Mouse (Mus musculus): ENCODE results near the gene Anp32e. TPM values are rescaled to one million over a fixed set of nuclear protein-coding genes. Genes with fewer than 3 reads are reported as not detected.
"Not testable (repeated sequence)": the region's sequence is repeated elsewhere in the genome, so short reads cannot be mapped to it uniquely, and the experiment has no call there.

Gene Anp32e
- polyA plus RNA-seq, 1 experiment from 2014 or later: 36.5 TPM

- H3K4me1 ChIP-seq (ENCODE audit: control insufficient read depth, insufficient read depth, low read length): no peaks in the 10 kb centered on the region
- no peak overlapping the region for H3K9ac ChIP-seq (replicated peaks; ENCODE audit: low read depth, low read length)
- no peaks in the 10 kb centered on the region for H3K27me3 ChIP-seq (ENCODE audit: control insufficient read depth, insufficient read depth, low read length)
- no peak overlapping the region for H3K4me2 ChIP-seq (ENCODE audit: low read depth, low read length)
- 97% methylated on average over 1 of the region's 1 CpGs for WGBS
- H3K36me3 ChIP-seq (ENCODE audit: control insufficient read depth, insufficient read depth, low read length): no peaks in the 10 kb centered on the region
- ATAC-seq (ENCODE audit: low read depth): no peak
- H3K4me3 ChIP-seq (ENCODE audit: low read depth, low read length): no peak overlapping the region
- H3K27ac ChIP-seq (ENCODE audit: low read depth, low read length): no peak overlapping the region
- no peaks in the 10 kb centered on the region for H3K9me3 ChIP-seq (ENCODE audit: control insufficient read depth, low read length)
Measured at GRCm38 (mm10) chr3:95959807-95960206, 30.8 kb downstream of the Anp32e start.

GRCm38 (mm10) chr3:95962182-95962581 lies 33.1 kb downstream of the Anp32e start:
- not testable (repeated sequence) for ATAC-seq (ENCODE audit: low read depth); H3K27me3 ChIP-seq (ENCODE audit: control insufficient read depth, insufficient read depth, low read length); H3K4me3 ChIP-seq (ENCODE audit: low read depth, low read length); H3K9ac ChIP-seq (replicated peaks; ENCODE audit: low read depth, low read length); H3K4me1 ChIP-seq (ENCODE audit: control insufficient read depth, insufficient read depth, low read length); H3K27ac ChIP-seq (ENCODE audit: low read depth, low read length); H3K4me2 ChIP-seq (ENCODE audit: low read depth, low read length); H3K9me3 ChIP-seq (ENCODE audit: control insufficient read depth, low read length); H3K36me3 ChIP-seq (ENCODE audit: control insufficient read depth, insufficient read depth, low read length)
- WGBS: 87% methylated on average over 8 of the region's 8 CpGs

- H3K27me3 ChIP-seq (ENCODE audit: control insufficient read depth, insufficient read depth, low read length): no peaks in the 10 kb centered on the region
- no peak overlapping the region for H3K4me3 ChIP-seq (ENCODE audit: low read depth, low read length)
- ATAC-seq (ENCODE audit: low read depth): no peak
- no peak overlapping the region for H3K27ac ChIP-seq (ENCODE audit: low read depth, low read length)
- no peak overlapping the region for H3K9ac ChIP-seq (replicated peaks; ENCODE audit: low read depth, low read length)
- H3K9me3 ChIP-seq (ENCODE audit: control insufficient read depth, low read length): no peaks in the 10 kb centered on the region
- H3K4me1 ChIP-seq (ENCODE audit: control insufficient read depth, insufficient read depth, low read length): peaks cover 2% of the 10 kb centered on the region; the same call in 1 of the 2 replicates
- H3K36me3 ChIP-seq (ENCODE audit: control insufficient read depth, insufficient read depth, low read length): no peaks in the 10 kb centered on the region
- no peak overlapping the region for H3K4me2 ChIP-seq (ENCODE audit: low read depth, low read length)
- WGBS: 50% methylated on average over 2 of the region's 2 CpGs
Measured at GRCm38 (mm10) chr3:95963230-95963629, 34.2 kb downstream of the Anp32e start.

GRCm38 (mm10) chr3:95963681-95964080 lies 34.6 kb downstream of the Anp32e start:
- no peak overlapping the region for H3K4me2 ChIP-seq (ENCODE audit: low read depth, low read length)
- no peak overlapping the region for H3K27ac ChIP-seq (ENCODE audit: low read depth, low read length)
- H3K4me3 ChIP-seq (ENCODE audit: low read depth, low read length): no peak overlapping the region
- no peak overlapping the region for H3K9ac ChIP-seq (replicated peaks; ENCODE audit: low read depth, low read length)
- peaks cover 2% of the 10 kb centered on the region; the same call in 1 of the 2 replicates for H3K4me1 ChIP-seq (ENCODE audit: control insufficient read depth, insufficient read depth, low read length)
- no peak for ATAC-seq (ENCODE audit: low read depth)
- no peaks in the 10 kb centered on the region for H3K27me3 ChIP-seq (ENCODE audit: control insufficient read depth, insufficient read depth, low read length)
- no peaks in the 10 kb centered on the region for H3K36me3 ChIP-seq (ENCODE audit: control insufficient read depth, insufficient read depth, low read length)
- H3K9me3 ChIP-seq (ENCODE audit: control insufficient read depth, low read length): no peaks in the 10 kb centered on the region
- 53% methylated on average over 4 of the region's 4 CpGs for WGBS

GRCm38 (mm10) chr3:95965518-95966451 lies 36.7 kb downstream of the Anp32e start:
- Histone ChIP-seq H3K36me3 (ENCODE audit: control insufficient read depth, insufficient read depth, low read length) (no peaks in the 10 kb centered on the region), H3K4me3 (ENCODE audit: low read depth, low read length) (no peak overlapping the region), H3K4me2 (ENCODE audit: low read depth, low read length) (peak overlapping the region; percentile 42; the same call in 1 of the 2 replicates), H3K9ac (replicated peaks; ENCODE audit: low read depth, low read length) (peak overlapping the region; percentile 18; the same call in 1 of the 2 replicates), H3K27ac (ENCODE audit: low read depth, low read length) (no peak overlapping the region), H3K27me3 (ENCODE audit: control insufficient read depth, insufficient read depth, low read length) (no peaks in the 10 kb centered on the region), H3K4me1 (ENCODE audit: control insufficient read depth, insufficient read depth, low read length) (peaks cover 2% of the 10 kb centered on the region; the same call in 1 of the 2 replicates), H3K9me3 (ENCODE audit: control insufficient read depth, low read length) (no peaks in the 10 kb centered on the region)
- 10% methylated on average over 7 of the region's 7 CpGs for WGBS
- no peak for ATAC-seq (ENCODE audit: low read depth)

- H3K9me3 ChIP-seq (ENCODE audit: control insufficient read depth, low read length): no peaks in the 10 kb centered on the region
- no peak overlapping the region for H3K4me2 ChIP-seq (ENCODE audit: low read depth, low read length)
- no peaks in the 10 kb centered on the region for H3K27me3 ChIP-seq (ENCODE audit: control insufficient read depth, insufficient read depth, low read length)
- H3K4me3 ChIP-seq (ENCODE audit: low read depth, low read length): no peak overlapping the region
- H3K27ac ChIP-seq (ENCODE audit: low read depth, low read length): no peak overlapping the region
- no peaks in the 10 kb centered on the region for H3K36me3 ChIP-seq (ENCODE audit: control insufficient read depth, insufficient read depth, low read length)
- no peak for ATAC-seq (ENCODE audit: low read depth)
- 86% methylated on average over 1 of the region's 1 CpGs for WGBS
- no peak overlapping the region for H3K9ac ChIP-seq (replicated peaks; ENCODE audit: low read depth, low read length)
- peaks cover 2% of the 10 kb centered on the region; the same call in 1 of the 2 replicates for H3K4me1 ChIP-seq (ENCODE audit: control insufficient read depth, insufficient read depth, low read length)
Measured at GRCm38 (mm10) chr3:95969277-95969676, 40.2 kb downstream of the Anp32e start.

- not testable (repeated sequence) for ATAC-seq (ENCODE audit: low read depth); H3K9ac ChIP-seq (replicated peaks; ENCODE audit: low read depth, low read length); H3K4me1 ChIP-seq (ENCODE audit: control insufficient read depth, insufficient read depth, low read length); H3K4me2 ChIP-seq (ENCODE audit: low read depth, low read length); H3K27me3 ChIP-seq (ENCODE audit: control insufficient read depth, insufficient read depth, low read length); H3K9me3 ChIP-seq (ENCODE audit: control insufficient read depth, low read length); H3K27ac ChIP-seq (ENCODE audit: low read depth, low read length); H3K36me3 ChIP-seq (ENCODE audit: control insufficient read depth, insufficient read depth, low read length); H3K4me3 ChIP-seq (ENCODE audit: low read depth, low read length)
- 56% methylated on average over 7 of the region's 7 CpGs for WGBS
Measured at GRCm38 (mm10) chr3:95970661-95971060, 41.6 kb downstream of the Anp32e start.

- Histone ChIP-seq H3K27me3 (ENCODE audit: control insufficient read depth, insufficient read depth, low read length) (no peaks in the 10 kb centered on the region), H3K27ac (ENCODE audit: low read depth, low read length) (peak overlapping the region; percentile 50; the same call in 1 of the 2 replicates), H3K9ac (replicated peaks; ENCODE audit: low read depth, low read length) (0 out of 2 replicates have a peak overlapping the region, but pooled peaks have one; percentile 39), H3K4me3 (ENCODE audit: low read depth, low read length) (peak overlapping the region; percentile 4; the same call in 1 of the 2 replicates), H3K4me2 (ENCODE audit: low read depth, low read length) (peak overlapping the region; percentile 45), H3K36me3 (ENCODE audit: control insufficient read depth, insufficient read depth, low read length) (no peaks in the 10 kb centered on the region), H3K4me1 (ENCODE audit: control insufficient read depth, insufficient read depth, low read length) (no peaks in the 10 kb centered on the region), H3K9me3 (ENCODE audit: control insufficient read depth, low read length) (no peaks in the 10 kb centered on the region)
- ATAC-seq (ENCODE audit: low read depth): no peak
- WGBS: 68% methylated on average over 12 of the region's 12 CpGs
Measured at GRCm38 (mm10) chr3:95972251-95972872, 43.3 kb downstream of the Anp32e start.
